Mouse (Mus musculus) forebrain, embryonic 14.5 days (tissue): ENCODE measurements around the gene Anxa11. TPM values are rescaled to one million over a fixed set of nuclear protein-coding genes. Genes with fewer than 3 reads are reported as not detected.

Source experiments
- ATAC-seq: fragments of 200-750 bp; cut with Nextera tagmentation; 2 replicates; pipeline ENCODE4 v1.8.0; 2017; ENCODE audit warnings: mild to moderate bottlenecking, moderate library complexity
- DNase-seq: peaks from one replicate; pipeline ENCODE4 v3.0.0-alpha.2; 2015; ENCODE audit warnings: low spot score
- H3K27ac ChIP-seq: fragments of 300-500 bp; sonication (generic); 2 replicates; pipeline ENCODE4 v1.5.1; 2014; ENCODE audit warnings: low read depth, mild to moderate bottlenecking, control low read depth, low read length, moderate library complexity
- H3K27me3 ChIP-seq: fragments of 300-500 bp; sonication (generic); replicated peaks from 2 replicates; pipeline ENCODE4 v1.6.1; 2014; ENCODE audit warnings: low read length, control low read depth, mixed read lengths; ENCODE audit not compliant: control insufficient read depth, insufficient read depth
- H3K36me3 ChIP-seq: fragments of 300-500 bp; sonication (generic); 2 replicates; pipeline ENCODE4 v1.6.1; 2014; ENCODE audit warnings: low read length, control low read depth; ENCODE audit not compliant: control insufficient read depth, insufficient read depth
- H3K4me1 ChIP-seq: fragments of 300-500 bp; sonication (generic); 2 replicates; pipeline ENCODE4 v1.6.1; 2014; ENCODE audit warnings: antibody characterized with exemption, low read length, control low read depth; ENCODE audit not compliant: control insufficient read depth, insufficient read depth
- H3K4me2 ChIP-seq: fragments of 300-500 bp; sonication (generic); 2 replicates; pipeline ENCODE4 v1.6.1; 2014; ENCODE audit warnings: mild to moderate bottlenecking, control low read depth, low read length
- H3K4me3 ChIP-seq: fragments of 300-500 bp; sonication (generic); 2 replicates; pipeline ENCODE4 v1.5.1; 2014; ENCODE audit warnings: low read depth, low read length, control low read depth
- H3K9ac ChIP-seq: fragments of 300-500 bp; sonication (generic); 2 replicates; pipeline ENCODE4 v1.6.1; 2014; ENCODE audit warnings: mild to moderate bottlenecking, low read length, control low read depth, moderate library complexity
- H3K9me3 ChIP-seq: fragments of 300-500 bp; sonication (generic); replicated peaks from 2 replicates; pipeline ENCODE4 v1.6.1; 2016; ENCODE audit warnings: low read length, control low read depth, mixed read lengths; ENCODE audit not compliant: control insufficient read depth
- WGBS: fragments of 180-500 bp; shearing (Covaris S2); extraction: QIAGEN DNeasy Blood & Tissue Kit; methylation state at CpG from one replicate; pipeline ENCODE4 v1.1.7; 2014; 5-methylcytosine and 5-hydroxymethylcytosine counted together
- polyA plus RNA-seq: library from polyadenylated mRNA; unstranded; fragments of >200 nt; fragmentation: Nextera tagmentation; extraction: Ambion mirVana; gene quantifications from 2 replicates; pipeline ENCODE4 v1.2.1, GENCODE M21; 2014

The Anxa11 gene
- polyA plus RNA-seq, 1 experiment from 2014 or later, result 2.3 TPM

GRCm38 (mm10) chr14:25855241-25855885, 13.4 kb downstream of the Anxa11 start:
- Histone ChIP-seq H3K27ac (no peak overlapping the region), H3K27me3 (no peaks in the 10 kb centered on the region), H3K9ac (no peak overlapping the region), H3K9me3 (no peaks in the 10 kb centered on the region), H3K4me2 (no peak overlapping the region), H3K4me3 (no peak overlapping the region), H3K36me3 (no peaks in the 10 kb centered on the region), H3K4me1 (no peaks in the 10 kb centered on the region)
- DNase-seq (no peak), ATAC-seq (no peak)
- 79% methylated on average over 8 of the region's 8 CpGs for WGBS

- H3K4me3 ChIP-seq, result no peak overlapping the region
- no peaks in the 10 kb centered on the region for H3K27me3 ChIP-seq
- H3K4me2 ChIP-seq, result no peak overlapping the region
- no peaks in the 10 kb centered on the region for H3K4me1 ChIP-seq
- H3K27ac ChIP-seq, result no peak overlapping the region
- no peaks in the 10 kb centered on the region for H3K9me3 ChIP-seq
- WGBS, result 76% methylated on average over 3 of the region's 3 CpGs
- no peaks in the 10 kb centered on the region for H3K36me3 ChIP-seq
- H3K9ac ChIP-seq, result no peak overlapping the region
- DNase-seq (no peak), ATAC-seq (no peak)
These were observed 15.2 kb downstream of the Anxa11 start for GRCm38 (mm10) chr14:25857168-25857621.

- 89% methylated on average over 8 of the region's 8 CpGs for WGBS
- ATAC-seq, result no peak
- no peak for DNase-seq
- no peak overlapping the region for H3K27ac ChIP-seq
- H3K4me3 ChIP-seq, result no peak overlapping the region
- no peak overlapping the region for H3K9ac ChIP-seq
- no peak overlapping the region for H3K4me2 ChIP-seq
- no peaks in the 10 kb centered on the region for H3K27me3 ChIP-seq
- no peaks in the 10 kb centered on the region for H3K4me1 ChIP-seq
- H3K9me3 ChIP-seq, result no peaks in the 10 kb centered on the region
- H3K36me3 ChIP-seq, result no peaks in the 10 kb centered on the region
These were observed 16.0 kb downstream of the Anxa11 start for GRCm38 (mm10) chr14:25857940-25858339.

- 88% methylated on average over 13 of the region's 13 CpGs for WGBS
- ATAC-seq, result no peak
These were observed 20.0 kb downstream of the Anxa11 start for GRCm38 (mm10) chr14:25861771-25862530.

GRCm38 (mm10) chr14:25863721-25864120, 21.8 kb downstream of the Anxa11 start:
- WGBS, result 94% methylated on average over 2 of the region's 2 CpGs

More at GRCm38 (mm10) chr14:25861771-25862530, 20.0 kb downstream of the Anxa11 start:
- Histone ChIP-seq H3K4me3 (no peak overlapping the region), H3K27ac (no peak overlapping the region), H3K9me3 (no peaks in the 10 kb centered on the region), H3K36me3 (no peaks in the 10 kb centered on the region), H3K4me1 (no peaks in the 10 kb centered on the region), H3K27me3 (no peaks in the 10 kb centered on the region), H3K9ac (no peak overlapping the region), H3K4me2 (no peak overlapping the region)
- no peak for DNase-seq

GRCm38 (mm10) chr14:25865251-25865650, 23.3 kb downstream of the Anxa11 start:
- Histone ChIP-seq H3K4me1 (no peaks in the 10 kb centered on the region), H3K27ac (no peak overlapping the region), H3K4me2 (no peak overlapping the region), H3K27me3 (no peaks in the 10 kb centered on the region), H3K9me3 (no peaks in the 10 kb centered on the region), H3K36me3 (no peaks in the 10 kb centered on the region), H3K9ac (no peak overlapping the region), H3K4me3 (no peak overlapping the region)
- 92% methylated on average over 5 of the region's 5 CpGs for WGBS
- ATAC-seq, result no peak
- no peak for DNase-seq

More at GRCm38 (mm10) chr14:25863721-25864120, 21.8 kb downstream of the Anxa11 start:
- Histone ChIP-seq H3K27me3 (no peaks in the 10 kb centered on the region), H3K4me3 (no peak overlapping the region), H3K36me3 (no peaks in the 10 kb centered on the region), H3K9ac (no peak overlapping the region), H3K9me3 (no peaks in the 10 kb centered on the region), H3K4me2 (no peak overlapping the region), H3K4me1 (no peaks in the 10 kb centered on the region), H3K27ac (no peak overlapping the region)
- no peak for DNase-seq
- ATAC-seq, result no peak

- 91% methylated on average over 6 of the region's 6 CpGs for WGBS
- Histone ChIP-seq H3K36me3 (no peaks in the 10 kb centered on the region), H3K9ac (no peak overlapping the region), H3K4me2 (no peak overlapping the region), H3K27me3 (no peaks in the 10 kb centered on the region), H3K9me3 (no peaks in the 10 kb centered on the region), H3K4me1 (no peaks in the 10 kb centered on the region), H3K4me3 (no peak overlapping the region), H3K27ac (no peak overlapping the region)
- DNase-seq, result no peak
- no peak for ATAC-seq
These were observed 24.4 kb downstream of the Anxa11 start for GRCm38 (mm10) chr14:25866384-25866783.

- ATAC-seq, result no peak
- Histone ChIP-seq H3K4me1 (no peaks in the 10 kb centered on the region), H3K27me3 (no peaks in the 10 kb centered on the region), H3K9me3 (no peaks in the 10 kb centered on the region), H3K4me3 (no peak overlapping the region), H3K4me2 (no peak overlapping the region), H3K36me3 (no peaks in the 10 kb centered on the region), H3K9ac (no peak overlapping the region), H3K27ac (no peak overlapping the region)
- 86% methylated on average over 11 of the region's 11 CpGs for WGBS
- no peak for DNase-seq
These were observed 24.9 kb downstream of the Anxa11 start for GRCm38 (mm10) chr14:25866832-25867231.

- Histone ChIP-seq H3K9me3 (no peaks in the 10 kb centered on the region), H3K4me3 (no peak overlapping the region), H3K27me3 (no peaks in the 10 kb centered on the region), H3K27ac (no peak overlapping the region), H3K36me3 (no peaks in the 10 kb centered on the region), H3K4me2 (no peak overlapping the region), H3K9ac (no peak overlapping the region), H3K4me1 (peaks cover 6% of the 10 kb centered on the region; the same call in 1 of the 2 replicates)
- WGBS, result 77% methylated on average over 6 of the region's 6 CpGs
- ATAC-seq (no peak), DNase-seq (no peak)
These were observed 25.9 kb downstream of the Anxa11 start for GRCm38 (mm10) chr14:25867834-25868233.
